Mouse (Mus musculus): ENCODE results near the gene Tgfa.

Gene Tgfa

GRCm38 (mm10) chr6:86233512-86234430, 38.7 kb downstream of the Tgfa start:
- peak; percentile 5 for DNase-seq

- no peak for DNase-seq
Observed at GRCm38 (mm10) chr6:86244866-86245265, 49.8 kb downstream of the Tgfa start.

- no peak for DNase-seq
Observed at GRCm38 (mm10) chr6:86245965-86246364, 50.9 kb downstream of the Tgfa start.

GRCm38 (mm10) chr6:86248562-86248961, 53.5 kb downstream of the Tgfa start:
- no peak for DNase-seq

- DNase-seq: no peak
Observed at GRCm38 (mm10) chr6:86249042-86249441, 54.0 kb downstream of the Tgfa start.

GRCm38 (mm10) chr6:86250236-86250635, 55.2 kb downstream of the Tgfa start:
- no peak for DNase-seq

GRCm38 (mm10) chr6:86250830-86251229, 55.8 kb downstream of the Tgfa start:
- DNase-seq: no peak

- no peak for DNase-seq
Observed at GRCm38 (mm10) chr6:86252176-86253125, 57.4 kb downstream of the Tgfa start.

GRCm38 (mm10) chr6:86255899-86256298, 60.9 kb downstream of the Tgfa start:
- DNase-seq: no peak

GRCm38 (mm10) chr6:86259242-86259641, 64.2 kb downstream of the Tgfa start:
- DNase-seq: no peak

GRCm38 (mm10) chr6:86260322-86261050, 65.5 kb downstream of the Tgfa start:
- DNase-seq: no peak

GRCm38 (mm10) chr6:86266786-86267185, 71.8 kb downstream of the Tgfa start:
- DNase-seq: no peak

GRCm38 (mm10) chr6:86270373-86271068, 75.5 kb downstream of the Tgfa start:
- DNase-seq: no peak

GRCm38 (mm10) chr6:86271130-86271529, 76.1 kb downstream of the Tgfa start:
- no peak for DNase-seq

GRCm38 (mm10) chr6:86275704-86276103, 80.7 kb downstream of the Tgfa start:
- DNase-seq: no peak

GRCm38 (mm10) chr6:86276816-86277215, 81.8 kb downstream of the Tgfa start:
- no peak for DNase-seq

GRCm38 (mm10) chr6:86277620-86278019, 82.6 kb downstream of the Tgfa start:
- no peak for DNase-seq

GRCm38 (mm10) chr6:86281573-86282210, 86.7 kb downstream of the Tgfa start:
- no peak for DNase-seq

- DNase-seq: peak; percentile 7
Observed at GRCm38 (mm10) chr6:86293301-86293700, 98.3 kb downstream of the Tgfa start.

- no peak for DNase-seq
Observed at GRCm38 (mm10) chr6:86295451-86295850, 100.4 kb downstream of the Tgfa start.

GRCm38 (mm10) chr6:86296126-86296525, 101.1 kb downstream of the Tgfa start:
- DNase-seq: no peak

- DNase-seq: no peak
Observed at GRCm38 (mm10) chr6:86296938-86297337, 101.9 kb downstream of the Tgfa start.

Data from kidney, adult 18-20 months (tissue).